Mouse (Mus musculus) gastrocnemius, adult 18-20 months (tissue): Measurements from ENCODE around the gene Rsrc1. TPM values are rescaled to one million over a fixed set of nuclear protein-coding genes. Genes with fewer than 3 reads are reported as not detected.

ENCODE experiments used
- DNase-seq: peaks from one replicate; pipeline ENCODE4 v3.0.0; 2021; ENCODE audit warnings: low spot score
- total RNA-seq, 2 experiments: library from RNA; stranded (reverse); gene quantifications; 2 replicates each; pipeline ENCODE4 v1.2.3; 2021

The Rsrc1 gene
- total RNA-seq, 2 experiments from 2014 or later = 12.9 to 13.6 TPM

DNA sequence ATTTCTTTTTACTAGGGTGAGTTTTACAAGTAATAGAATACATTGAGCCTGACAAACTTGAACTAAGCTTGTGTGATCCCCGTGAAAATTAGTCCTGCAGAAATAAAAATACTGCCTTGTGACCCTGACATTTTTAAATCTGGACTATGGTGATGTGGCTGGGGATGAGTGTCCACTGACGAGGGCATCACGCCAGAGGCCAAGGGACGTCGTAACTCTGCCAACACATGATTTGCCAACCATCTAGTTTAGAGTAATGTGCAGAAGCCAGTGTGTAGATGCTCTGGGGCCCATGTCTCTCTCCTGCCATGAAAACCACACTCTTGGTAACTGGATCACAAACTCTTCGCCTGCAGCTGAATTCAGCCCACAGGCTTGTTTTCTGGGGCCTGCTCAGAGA, 386.3 kb downstream of the Rsrc1 start:
- peak; percentile 79 for DNase-seq

DNA sequence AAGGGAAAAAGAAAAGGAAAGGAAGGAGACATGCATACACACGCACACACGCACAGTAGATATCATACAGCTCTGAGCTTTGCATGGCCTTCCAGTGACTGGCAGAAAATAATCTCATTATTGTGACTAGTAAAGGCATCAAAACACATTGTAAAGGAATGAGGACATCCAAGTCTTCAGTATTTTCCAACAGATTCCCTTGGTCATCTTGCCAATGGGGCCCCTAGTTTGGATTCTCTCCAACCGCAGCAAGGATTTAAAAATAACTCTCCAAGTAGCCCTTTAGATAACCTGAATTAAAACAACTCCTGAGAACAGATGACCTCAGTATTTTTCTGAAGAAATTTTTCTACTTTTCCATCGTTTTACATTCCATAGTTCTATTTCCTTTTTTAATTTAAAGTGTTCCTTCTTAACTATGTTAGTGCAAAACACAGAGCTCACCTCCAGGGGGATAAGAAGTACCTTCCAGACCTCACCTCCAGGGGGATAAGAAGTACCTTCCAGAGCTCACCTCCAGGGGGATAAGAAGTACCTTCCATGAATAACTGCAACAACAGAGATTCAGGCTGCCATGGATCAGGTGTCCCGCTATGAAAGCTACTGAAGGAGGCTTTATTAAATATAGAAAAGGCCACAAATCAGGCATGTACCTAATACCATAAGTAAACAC, 388.4 kb downstream of the Rsrc1 start:
- no peak for DNase-seq

DNA sequence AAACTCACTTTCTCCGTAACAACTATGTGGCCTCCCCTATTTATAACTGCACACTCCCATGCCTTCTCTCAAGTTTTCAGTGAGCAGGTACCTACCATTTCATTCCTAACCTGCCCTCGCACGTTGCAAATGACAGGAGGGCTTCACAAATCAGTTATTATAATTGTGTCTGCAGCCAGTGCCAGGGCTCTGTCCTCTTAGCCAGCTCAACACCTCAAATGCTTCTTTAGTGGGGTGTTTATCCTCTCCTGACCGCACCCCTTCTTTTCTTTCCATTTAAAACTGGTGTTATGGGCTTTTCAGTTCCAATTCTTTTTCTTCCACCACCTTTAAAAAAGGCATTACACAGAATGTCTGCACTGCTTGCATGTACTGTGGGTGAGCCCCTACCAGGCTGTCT, 391.0 kb downstream of the Rsrc1 start:
- DNase-seq = no peak

DNA sequence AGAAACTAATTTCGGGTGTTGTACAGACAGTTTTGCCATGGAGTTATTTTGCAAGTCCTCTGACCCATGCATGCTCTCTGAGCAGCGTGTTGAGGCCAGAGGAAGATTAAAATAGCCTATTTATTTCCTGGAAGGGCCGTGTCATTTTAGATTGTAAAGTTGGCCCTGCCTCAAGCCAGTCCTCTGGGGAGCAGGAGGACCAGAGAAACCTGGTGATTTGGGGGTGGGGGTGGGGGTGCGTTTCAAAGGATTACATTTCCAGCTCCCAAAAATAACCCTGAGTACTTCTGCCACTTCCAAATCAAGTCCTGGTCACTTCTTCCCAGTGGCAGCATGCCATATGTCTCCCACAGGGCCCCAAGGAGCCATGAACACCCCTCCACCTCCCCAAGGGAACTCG, 391.6 kb downstream of the Rsrc1 start:
- DNase-seq = peak; percentile 84

DNA sequence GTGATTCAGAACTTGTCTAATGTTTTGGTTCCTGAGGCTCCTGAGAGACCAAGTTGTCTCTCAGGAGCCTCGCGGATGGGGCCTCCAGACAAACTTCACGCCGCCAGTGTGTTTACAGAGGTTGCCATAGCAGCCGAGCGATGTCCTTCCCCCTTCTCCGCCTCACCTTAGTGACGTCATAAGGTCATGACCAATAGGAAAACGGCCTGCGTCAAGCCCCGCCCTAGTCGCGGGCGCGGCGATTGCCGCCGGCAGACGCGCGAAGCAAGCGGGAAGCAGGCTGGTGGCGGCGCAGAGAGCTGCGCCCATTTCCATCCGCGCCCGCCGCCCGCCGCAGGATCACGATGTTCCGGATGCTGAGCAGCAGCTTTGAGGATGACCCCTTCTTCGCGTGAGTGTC, 392.7 kb downstream of the Rsrc1 start, which contains the start of gene Mlf1:
TSS of gene Mlf1 (plus strand) at position 226 of the 400 bp plus-strand sequence.
- DNase-seq = peak; percentile 93

DNA sequence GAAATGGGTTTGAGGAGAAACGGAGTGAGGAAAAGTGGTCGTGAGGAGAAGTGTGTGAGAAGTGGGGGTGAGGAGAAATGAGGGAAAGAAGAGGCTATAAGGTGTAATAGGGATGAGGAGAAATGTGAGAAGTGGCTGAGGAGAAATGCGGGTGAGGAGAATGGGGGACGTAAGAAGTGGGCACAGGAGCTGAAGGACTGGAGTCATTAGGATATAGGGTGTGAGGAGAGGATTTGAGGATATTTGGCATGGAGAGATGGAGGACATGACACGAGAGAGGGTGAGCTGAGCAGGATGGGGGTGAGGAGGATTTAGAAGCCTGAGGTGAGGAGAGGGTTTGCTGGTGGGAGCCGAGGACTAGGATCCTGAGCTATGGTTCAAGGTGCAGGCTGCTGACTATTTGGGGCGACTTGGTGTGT, 393.2 kb downstream of the Rsrc1 start:
- DNase-seq = no peak

DNA sequence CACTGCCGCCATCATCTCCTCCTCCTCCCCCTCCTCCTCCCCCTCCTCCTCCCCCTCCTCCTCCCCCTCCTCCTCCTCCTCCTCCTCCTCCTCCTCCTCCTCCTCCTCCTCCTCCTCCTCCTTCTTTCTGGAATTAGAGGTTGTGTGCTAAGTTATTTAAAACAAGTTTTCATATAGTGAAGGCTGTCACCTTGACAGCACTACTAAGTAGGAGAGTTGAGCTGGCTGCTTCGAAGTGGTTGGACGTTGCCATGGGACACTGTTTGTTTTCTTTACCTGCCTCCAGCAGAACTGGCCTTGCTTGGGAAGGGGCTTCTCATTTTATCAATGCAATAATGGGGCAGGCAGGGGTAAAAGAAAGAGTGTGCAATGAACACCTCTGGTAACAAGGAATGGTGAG, 393.9 kb downstream of the Rsrc1 start, which contains the start of gene Gm17402:
TSS of gene Gm17402 (minus strand) at position 101 of the 400 bp plus-strand sequence.
- DNase-seq = no peak

DNA sequence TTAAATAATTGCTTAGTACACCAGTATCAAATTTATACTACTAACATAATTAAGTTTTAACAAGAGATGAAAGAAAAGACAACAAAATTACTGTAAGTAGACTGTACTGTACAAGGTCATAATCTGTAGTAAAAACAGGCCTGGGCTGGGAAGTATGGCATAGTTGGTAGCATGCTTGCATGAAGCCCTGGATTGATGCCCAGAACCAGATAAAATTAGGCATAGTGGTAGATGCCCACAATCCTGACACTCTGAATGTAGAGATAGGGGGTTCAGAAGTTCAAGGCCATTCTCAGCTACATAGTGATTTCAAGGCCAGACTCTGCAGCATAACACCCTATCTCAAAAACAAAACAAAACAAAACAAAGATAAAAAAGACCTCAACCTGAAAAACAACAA, 397.0 kb downstream of the Rsrc1 start:
- peak; percentile 36 for DNase-seq

Other genes with a start within 250 kb of the Rsrc1 start
- gene Shox2, start 381 bp downstream of the Rsrc1 start, total RNA-seq = 1 to 10 TPM; 1.2 to 1.3 TPM